Mouse (Mus musculus): Measurements from ENCODE around the gene Adamts9. TPM values are rescaled to one million over a fixed set of nuclear protein-coding genes. Genes with fewer than 3 reads are reported as not detected.

The Adamts9 gene
- 1 to 10 TPM in 1 of 26 experiments, under 1 TPM in 5, not detected in 20; 0.16 to 1.1 (median 0.56) TPM for total RNA-seq (2018; cell fraction: chromatin; rRNA removed)
- total RNA-seq (2018; cell fraction: cytosol; rRNA removed): not detected
- under 1 TPM in 2 of 26 experiments, not detected in 24; 0.27 to 0.35 TPM for total RNA-seq (2018; cell fraction: nucleus; rRNA removed)
- not detected in 3 replicates for polyA plus RNA-seq (2018)

DNA sequence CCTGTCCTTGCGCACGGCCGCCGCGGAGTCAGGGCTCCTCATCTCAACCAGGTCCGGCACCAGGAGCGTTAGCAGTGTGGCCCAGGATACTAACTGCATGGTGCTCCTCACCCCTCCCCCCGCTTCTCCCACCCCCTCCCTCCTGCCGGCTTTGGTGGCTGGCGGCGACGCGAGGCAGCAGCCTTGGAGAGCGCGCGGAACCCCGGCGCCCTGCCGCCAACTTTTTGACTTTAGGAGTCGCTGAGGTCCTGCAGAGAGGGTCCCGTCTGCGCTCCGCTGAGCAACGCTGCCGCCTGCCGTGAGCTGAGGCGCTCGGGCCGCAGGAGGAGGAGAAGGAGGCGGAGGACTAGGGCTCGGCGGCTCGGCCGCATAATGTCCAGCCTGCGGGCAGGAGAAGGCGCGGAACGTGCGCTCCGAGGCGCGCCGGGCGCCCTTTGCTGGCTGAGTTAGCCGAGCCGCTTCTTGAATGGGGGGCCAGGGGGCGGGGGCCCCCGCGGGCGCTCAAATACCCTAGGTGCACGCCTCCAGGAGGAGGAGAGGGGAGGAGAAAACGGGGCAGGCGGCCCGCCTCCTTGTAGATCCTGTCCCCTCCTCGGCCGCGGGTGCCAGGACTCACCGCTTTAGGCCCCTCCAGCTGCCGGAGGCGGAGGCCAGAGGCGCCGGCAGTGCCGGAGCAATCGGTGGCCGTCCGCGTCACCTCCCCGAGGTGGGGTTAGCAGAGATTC lies at the start of gene Adamts9:
TSS of gene Adamts9 (minus strand) at position 436 of the 725 bp plus-strand sequence.
- no peak within 1 kb of the TSS for H3K4me3 ChIP-seq (ENCODE audit: inconsistent target)
- H3K27ac ChIP-seq: no peak within 1 kb of the TSS
- 2% methylated on average over 48 of the region's 68 CpGs for WGBS (ENCODE audit: missing documents)
- H3K36me3 ChIP-seq (ENCODE audit: inconsistent target): no peaks in the 10 kb centered on the region
- H3K79me2 ChIP-seq (ENCODE audit: inconsistent target): no peaks in the 10 kb centered on the region

DNA sequence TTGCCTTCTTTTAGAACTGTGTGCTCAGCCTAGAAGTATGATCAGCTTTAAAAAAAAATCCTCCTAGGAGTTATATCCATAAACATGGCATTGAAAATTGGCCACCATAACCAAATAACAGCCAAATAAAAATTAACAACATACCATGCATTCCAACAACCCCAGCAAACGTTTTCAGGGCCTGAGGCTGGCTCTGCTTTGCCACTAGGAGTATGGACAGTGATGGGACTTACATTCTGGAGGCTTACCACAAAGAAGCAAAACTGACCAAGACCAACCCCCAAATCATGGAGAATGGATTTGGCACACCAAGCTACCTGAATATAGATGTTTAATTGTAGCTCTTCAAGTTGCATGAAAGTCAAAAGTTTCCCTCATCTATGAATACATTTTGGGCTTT lies 48.3 kb upstream of the Adamts9 start:
- no peaks in the 10 kb centered on the region for H3K36me3 ChIP-seq (ENCODE audit: inconsistent target)
- no peaks in the 10 kb centered on the region for H3K79me2 ChIP-seq (ENCODE audit: inconsistent target)
- WGBS (ENCODE audit: missing documents): no CpG with 5 or more reads among the region's 1 CpGs
- H3K27ac ChIP-seq: no peak overlapping the region
- H3K4me3 ChIP-seq (ENCODE audit: inconsistent target): no peak overlapping the region

DNA sequence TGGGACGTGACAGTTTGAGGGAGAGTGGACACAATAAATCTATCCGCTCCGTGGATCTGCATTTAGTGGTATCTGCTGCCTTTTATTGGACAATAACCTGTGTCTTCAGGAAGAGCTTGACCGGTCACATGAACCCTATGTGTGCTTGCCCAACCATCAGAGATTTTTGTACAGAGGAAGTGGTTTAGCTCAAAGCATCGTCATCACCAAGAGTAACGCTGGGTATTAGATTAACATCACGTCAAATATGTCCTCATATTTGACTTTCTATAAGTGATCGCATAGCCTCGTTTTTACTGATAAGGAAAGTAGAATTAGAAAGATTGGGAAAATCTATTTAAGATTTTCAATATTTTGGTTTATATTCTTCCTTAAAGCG lies 45.3 kb upstream of the Adamts9 start:
- WGBS (ENCODE audit: missing documents): 31% methylated on average over 10 of the region's 10 CpGs
- Histone ChIP-seq H3K27ac (no peak overlapping the region), H3K4me3 (ENCODE audit: inconsistent target) (no peak overlapping the region), H3K79me2 (ENCODE audit: inconsistent target) (no peaks in the 10 kb centered on the region), H3K36me3 (ENCODE audit: inconsistent target) (no peaks in the 10 kb centered on the region)

DNA sequence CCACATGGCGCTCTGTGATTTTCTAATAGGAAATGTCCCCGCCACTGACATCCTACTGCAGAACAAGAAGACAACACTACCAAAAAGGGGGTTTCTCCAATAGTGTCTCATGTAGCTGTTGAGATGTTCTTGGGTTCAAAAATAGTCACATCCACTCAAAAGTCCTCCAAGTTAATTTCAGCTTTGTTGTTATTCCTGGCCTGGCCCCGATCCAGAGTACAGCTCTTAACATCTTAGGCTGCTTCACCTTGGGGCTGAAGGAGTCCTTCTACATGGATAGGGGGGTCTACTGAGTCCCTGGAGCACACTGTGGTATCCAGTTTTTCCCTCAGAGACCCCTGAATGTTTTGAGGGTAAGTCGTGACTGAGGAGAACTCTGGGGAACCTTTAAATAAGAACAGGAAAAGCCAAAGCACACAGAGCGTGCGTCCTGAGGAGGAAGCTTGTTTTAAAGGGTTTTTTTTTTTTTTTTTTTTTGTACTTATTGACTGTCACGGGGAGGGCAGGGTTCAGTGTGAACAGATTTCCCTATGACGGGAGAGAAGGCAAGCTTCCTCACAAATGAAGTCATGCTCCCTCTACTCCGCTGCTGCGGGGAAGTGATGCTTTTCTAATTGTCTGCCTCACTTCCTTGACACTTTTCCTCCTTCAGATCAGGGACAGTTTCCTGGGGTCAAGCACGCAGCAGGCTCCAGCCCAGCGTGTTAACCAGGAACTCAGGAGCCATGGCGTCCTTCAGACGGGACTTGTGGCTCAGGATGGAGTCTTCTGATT lies 44.7 kb upstream of the Adamts9 start:
- H3K36me3 ChIP-seq (ENCODE audit: inconsistent target): no peaks in the 10 kb centered on the region

DNA sequence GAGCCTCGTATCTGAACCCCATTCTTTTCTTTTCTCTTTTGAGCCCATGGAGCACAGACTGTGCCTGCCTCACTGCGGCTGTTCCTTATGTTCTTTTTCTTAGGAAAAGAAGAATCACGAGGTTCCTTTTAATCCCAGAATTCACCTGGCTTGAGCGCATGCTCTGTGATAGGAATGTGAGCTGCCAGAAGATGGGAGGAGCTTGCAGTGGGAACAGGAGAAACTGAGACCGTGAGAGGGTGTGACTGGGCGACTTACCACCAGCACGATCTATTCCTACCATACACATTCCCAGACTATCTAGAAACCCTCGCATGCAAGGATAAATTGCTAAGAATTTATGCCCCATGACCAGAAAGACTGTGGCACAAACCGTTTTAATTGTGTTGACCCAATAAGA lies 44.1 kb upstream of the Adamts9 start:
- Histone ChIP-seq H3K79me2 (ENCODE audit: inconsistent target) (no peaks in the 10 kb centered on the region), H3K36me3 (ENCODE audit: inconsistent target) (no peaks in the 10 kb centered on the region), H3K4me3 (ENCODE audit: inconsistent target) (no peak overlapping the region), H3K27ac (no peak overlapping the region)
- 93% methylated on average over 9 of the region's 9 CpGs for WGBS (ENCODE audit: missing documents)

More for the DNA sequence above, 44.7 kb upstream of the Adamts9 start:
- H3K4me3 ChIP-seq (ENCODE audit: inconsistent target): no peak overlapping the region
- H3K79me2 ChIP-seq (ENCODE audit: inconsistent target): no peaks in the 10 kb centered on the region
- no peak overlapping the region for H3K27ac ChIP-seq
- WGBS (ENCODE audit: missing documents): 25% methylated on average over 14 of the region's 14 CpGs

DNA sequence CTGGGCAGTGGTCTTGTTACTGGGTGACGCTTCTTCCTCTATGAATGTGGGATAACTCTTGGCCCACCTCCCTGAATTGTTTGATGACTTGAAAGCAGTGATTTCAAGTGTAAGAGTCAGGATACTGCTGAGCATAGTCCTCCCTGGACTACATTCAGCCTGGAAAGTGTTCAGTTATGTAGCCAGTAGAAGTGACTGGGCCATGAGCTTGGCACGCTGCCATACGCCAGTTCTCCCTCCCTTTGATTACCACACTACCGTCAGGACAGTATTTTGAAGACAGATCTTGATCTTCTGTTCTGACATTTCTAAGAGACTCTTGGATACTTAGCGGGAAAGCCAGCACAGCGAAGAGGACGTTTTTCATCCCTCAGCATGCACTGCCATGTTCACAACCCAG lies 40.1 kb upstream of the Adamts9 start:
- 84% methylated on average over 7 of the region's 7 CpGs for WGBS (ENCODE audit: missing documents)
- Histone ChIP-seq H3K36me3 (ENCODE audit: inconsistent target) (no peaks in the 10 kb centered on the region), H3K79me2 (ENCODE audit: inconsistent target) (no peaks in the 10 kb centered on the region), H3K4me3 (ENCODE audit: inconsistent target) (no peak overlapping the region), H3K27ac (no peak overlapping the region)

DNA sequence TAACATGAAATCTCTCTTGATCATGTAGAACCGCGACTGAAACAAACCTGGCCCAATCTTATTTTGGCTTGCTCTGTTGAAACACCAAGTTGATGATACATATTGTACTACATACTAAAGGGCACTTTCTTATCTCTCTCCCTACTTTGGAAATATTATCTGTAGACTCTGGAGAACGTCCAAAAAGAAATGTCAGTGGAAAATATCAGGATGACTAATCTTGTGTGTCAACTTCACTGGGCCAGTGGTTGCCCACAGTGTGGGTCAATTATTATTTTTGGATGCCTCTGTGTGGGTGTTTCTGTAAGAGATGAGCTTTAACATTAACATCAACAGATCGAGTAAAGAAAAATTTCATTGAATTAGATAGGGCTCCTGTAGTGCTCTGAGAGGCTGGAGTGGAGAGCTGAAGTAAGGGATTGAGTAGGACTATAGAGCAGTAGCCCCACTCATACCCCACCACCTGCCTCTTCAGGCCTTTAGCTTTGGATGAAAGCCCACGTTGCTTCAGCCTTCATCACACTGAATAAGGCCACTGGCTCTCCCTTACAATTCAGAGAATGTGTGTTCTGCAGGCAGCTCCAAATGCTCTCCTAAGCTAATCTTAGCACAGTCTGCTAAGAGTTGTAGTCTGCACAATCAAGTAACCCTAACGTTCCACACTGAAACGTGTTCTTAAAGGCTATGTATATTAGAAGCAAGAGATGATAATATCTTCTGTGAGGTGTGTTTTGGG lies 38.3 kb upstream of the Adamts9 start:
- 84% methylated on average over 7 of the region's 7 CpGs for WGBS (ENCODE audit: missing documents)
- no peak overlapping the region for H3K4me3 ChIP-seq (ENCODE audit: inconsistent target)
- H3K79me2 ChIP-seq (ENCODE audit: inconsistent target): no peaks in the 10 kb centered on the region
- no peaks in the 10 kb centered on the region for H3K36me3 ChIP-seq (ENCODE audit: inconsistent target)
- no peak overlapping the region for H3K27ac ChIP-seq

DNA sequence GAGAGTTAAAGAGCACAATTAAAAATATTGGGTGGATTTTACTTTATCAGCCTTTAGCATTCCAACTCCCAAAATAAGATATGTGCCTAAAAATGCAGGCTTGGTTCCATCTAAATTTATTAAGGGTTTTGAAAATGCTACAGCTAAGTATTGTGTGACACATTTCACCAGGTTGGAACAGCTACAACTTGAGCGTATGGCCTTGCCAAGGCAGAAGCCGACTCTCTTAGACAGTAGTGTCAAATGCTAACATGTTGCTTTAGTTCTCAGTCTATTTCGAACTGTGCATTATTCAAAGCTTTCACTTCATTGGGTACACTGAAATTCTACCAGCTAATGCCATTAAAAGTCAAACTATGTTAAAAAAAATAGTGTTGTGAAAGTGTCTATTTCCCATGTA lies 30.0 kb upstream of the Adamts9 start:
- WGBS (ENCODE audit: missing documents): 93% methylated on average over 3 of the region's 3 CpGs
- Histone ChIP-seq H3K4me3 (ENCODE audit: inconsistent target) (no peak overlapping the region), H3K36me3 (ENCODE audit: inconsistent target) (no peaks in the 10 kb centered on the region), H3K27ac (no peak overlapping the region), H3K79me2 (ENCODE audit: inconsistent target) (no peaks in the 10 kb centered on the region)

DNA sequence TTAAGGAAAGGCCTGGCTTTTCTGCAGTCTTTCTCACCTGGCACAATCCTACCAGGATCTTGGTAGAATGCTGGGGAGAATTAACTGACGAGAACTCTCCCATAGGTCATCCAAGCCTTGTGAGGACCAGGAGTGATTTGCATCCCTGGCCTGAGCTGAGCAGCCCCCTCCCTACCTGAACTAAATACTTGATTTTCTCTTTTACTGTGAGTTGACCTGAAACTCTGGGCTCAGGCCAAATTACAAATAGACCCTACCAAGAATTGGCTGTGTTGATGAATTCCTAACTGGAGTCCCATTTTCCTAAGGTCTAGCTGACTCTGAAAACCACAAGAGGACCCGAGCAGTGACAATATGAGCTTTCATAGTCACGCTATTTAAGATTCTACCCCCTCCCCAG lies 25.4 kb upstream of the Adamts9 start:
- Histone ChIP-seq H3K27ac (no peak overlapping the region), H3K36me3 (ENCODE audit: inconsistent target) (no peaks in the 10 kb centered on the region), H3K4me3 (ENCODE audit: inconsistent target) (no peak overlapping the region), H3K79me2 (ENCODE audit: inconsistent target) (no peaks in the 10 kb centered on the region)
- WGBS (ENCODE audit: missing documents): 100% methylated on average over 3 of the region's 3 CpGs

DNA sequence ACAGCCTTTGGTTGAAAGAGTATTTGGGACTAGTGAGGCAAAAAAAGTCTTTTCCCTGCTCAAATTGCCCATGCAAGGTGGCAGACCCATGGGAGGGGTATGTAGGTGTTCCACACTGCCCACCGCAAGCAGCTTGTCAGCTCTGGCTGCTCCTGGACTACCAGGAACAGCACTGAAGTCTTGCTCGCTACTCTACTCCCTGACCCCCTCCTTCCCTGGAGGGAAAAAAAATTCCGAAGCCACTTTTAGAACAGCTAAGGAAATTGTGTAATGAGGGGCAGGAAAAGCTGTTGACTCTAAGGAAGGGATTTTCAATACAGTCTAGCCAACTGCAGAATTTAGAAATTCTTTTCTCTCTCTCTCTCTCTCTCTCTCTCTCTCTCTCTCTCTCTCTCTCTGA lies 24.9 kb upstream of the Adamts9 start:
- 78% methylated on average over 3 of the region's 3 CpGs for WGBS (ENCODE audit: missing documents)
- Histone ChIP-seq H3K79me2 (ENCODE audit: inconsistent target) (no peaks in the 10 kb centered on the region), H3K36me3 (ENCODE audit: inconsistent target) (no peaks in the 10 kb centered on the region), H3K27ac (no peak overlapping the region), H3K4me3 (ENCODE audit: inconsistent target) (no peak overlapping the region)

DNA sequence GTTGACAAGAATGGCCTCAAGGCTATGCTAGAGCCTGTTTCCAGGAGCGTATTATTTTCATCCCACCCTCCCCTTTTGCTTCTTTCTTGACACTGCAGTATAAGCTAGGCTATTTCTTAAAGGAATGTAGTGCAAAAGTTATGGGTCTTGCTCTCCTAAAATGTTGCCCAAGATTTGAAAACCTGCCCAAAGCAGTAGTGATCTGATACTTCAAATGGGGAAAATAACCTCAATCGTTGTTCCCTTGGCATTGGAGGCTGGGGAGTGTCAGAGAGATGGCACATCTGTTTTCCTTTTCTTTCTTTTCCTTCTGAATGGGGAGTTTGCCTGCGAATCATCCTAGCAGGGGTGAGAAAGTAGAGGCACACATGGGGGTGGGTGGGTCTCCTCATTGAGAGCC lies 19.7 kb upstream of the Adamts9 start:
- no peak overlapping the region for H3K4me3 ChIP-seq (ENCODE audit: inconsistent target)
- no peaks in the 10 kb centered on the region for H3K36me3 ChIP-seq (ENCODE audit: inconsistent target)
- no peak overlapping the region for H3K27ac ChIP-seq
- H3K79me2 ChIP-seq (ENCODE audit: inconsistent target): no peaks in the 10 kb centered on the region
- WGBS (ENCODE audit: missing documents): 75% methylated on average over 3 of the region's 3 CpGs

DNA sequence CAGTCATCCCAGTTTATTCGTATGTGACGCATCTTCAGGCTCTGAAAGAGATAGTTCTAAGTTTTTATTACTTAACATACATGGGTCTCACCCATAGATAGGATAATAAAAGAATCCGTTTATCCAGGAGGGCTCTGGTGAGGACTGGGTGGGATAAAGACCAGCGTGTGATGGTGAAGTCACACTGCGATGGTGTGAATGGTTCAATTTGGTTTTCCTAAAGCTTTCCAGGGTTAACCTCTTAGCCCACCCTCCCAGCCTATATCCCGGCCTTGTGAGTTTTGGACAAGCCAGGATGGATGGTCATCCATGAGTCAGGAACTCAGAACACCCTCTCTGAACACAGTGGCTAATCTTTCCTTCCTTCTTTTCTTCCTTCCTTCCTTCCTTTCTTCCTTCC lies 17.7 kb upstream of the Adamts9 start:
- Histone ChIP-seq H3K36me3 (ENCODE audit: inconsistent target) (no peaks in the 10 kb centered on the region), H3K4me3 (ENCODE audit: inconsistent target) (no peak overlapping the region), H3K27ac (no peak overlapping the region), H3K79me2 (ENCODE audit: inconsistent target) (no peaks in the 10 kb centered on the region)
- 86% methylated on average over 6 of the region's 6 CpGs for WGBS (ENCODE audit: missing documents)

DNA sequence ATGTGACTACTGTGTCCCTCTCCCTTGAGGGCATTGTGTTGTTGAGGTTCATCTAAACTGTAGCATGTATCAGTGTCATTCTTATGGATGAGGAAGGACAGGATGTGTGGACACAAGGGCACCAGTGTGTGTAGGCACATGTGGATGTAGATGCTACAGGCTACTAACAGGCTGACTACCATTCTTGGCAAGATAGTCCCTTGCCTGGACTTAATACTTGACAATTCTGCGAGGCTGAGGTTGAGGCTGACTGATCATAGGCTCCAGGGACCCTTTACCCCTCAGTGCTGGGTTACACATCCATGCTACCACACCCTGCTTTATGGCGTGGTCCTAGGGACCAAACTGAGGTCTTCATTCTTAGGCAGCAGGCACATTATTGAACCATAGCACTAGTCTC lies 16.1 kb upstream of the Adamts9 start:
- Histone ChIP-seq H3K79me2 (ENCODE audit: inconsistent target) (no peaks in the 10 kb centered on the region), H3K36me3 (ENCODE audit: inconsistent target) (no peaks in the 10 kb centered on the region), H3K27ac (no peak overlapping the region), H3K4me3 (ENCODE audit: inconsistent target) (no peak overlapping the region)
- 79% methylated on average over 2 of the region's 2 CpGs for WGBS (ENCODE audit: missing documents)

DNA sequence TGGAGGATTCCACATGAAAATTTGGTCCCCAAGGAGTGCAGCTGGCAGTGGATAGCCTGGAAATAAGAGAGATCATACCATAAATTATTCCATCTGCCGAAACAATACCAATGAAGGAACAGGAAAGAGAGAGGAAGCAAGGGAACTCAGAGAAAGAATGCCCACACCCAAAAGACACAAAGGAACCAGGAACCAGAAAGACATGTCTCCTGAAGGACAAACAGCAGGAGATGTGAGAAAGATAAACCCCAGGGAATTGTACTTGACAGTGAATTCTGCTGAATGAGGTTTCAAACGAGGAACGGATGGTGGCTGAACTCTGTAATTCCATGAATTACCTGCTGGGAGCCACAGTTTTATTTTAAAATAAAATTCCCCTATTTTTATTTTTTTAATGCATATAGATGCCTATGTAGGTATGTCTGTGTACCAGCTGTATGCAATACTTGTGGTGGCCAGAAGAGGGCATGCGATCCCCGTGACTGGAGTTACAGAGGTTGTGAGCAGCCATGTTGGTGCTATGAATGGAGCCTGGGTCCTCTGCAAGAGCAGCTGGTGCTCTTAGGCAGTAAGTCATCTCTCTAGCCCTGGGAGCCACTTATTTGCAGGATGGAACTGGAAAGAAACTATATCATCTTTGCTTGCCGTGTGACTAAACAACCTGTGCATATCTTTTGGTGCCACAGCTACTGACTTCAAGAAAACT lies 4.2 kb upstream of the Adamts9 start:
- no peak overlapping the region for H3K4me3 ChIP-seq (ENCODE audit: inconsistent target)
- H3K79me2 ChIP-seq (ENCODE audit: inconsistent target): no peaks in the 10 kb centered on the region
- WGBS (ENCODE audit: missing documents): 86% methylated on average over 6 of the region's 6 CpGs
- no peak overlapping the region for H3K27ac ChIP-seq
- H3K36me3 ChIP-seq (ENCODE audit: inconsistent target): no peaks in the 10 kb centered on the region
